Mouse (Mus musculus) thymus, postnatal 4 days (tissue): ENCODE results near the gene P2rx6.
"Not testable (repeated sequence)": the region's sequence is repeated elsewhere in the genome, so short reads cannot be mapped to it uniquely, and the experiment has no call there.

Experiments used
- DNase-seq: peaks from one replicate; pipeline ENCODE4 v3.0.0; 2021

P2rx6 gene

DNA sequence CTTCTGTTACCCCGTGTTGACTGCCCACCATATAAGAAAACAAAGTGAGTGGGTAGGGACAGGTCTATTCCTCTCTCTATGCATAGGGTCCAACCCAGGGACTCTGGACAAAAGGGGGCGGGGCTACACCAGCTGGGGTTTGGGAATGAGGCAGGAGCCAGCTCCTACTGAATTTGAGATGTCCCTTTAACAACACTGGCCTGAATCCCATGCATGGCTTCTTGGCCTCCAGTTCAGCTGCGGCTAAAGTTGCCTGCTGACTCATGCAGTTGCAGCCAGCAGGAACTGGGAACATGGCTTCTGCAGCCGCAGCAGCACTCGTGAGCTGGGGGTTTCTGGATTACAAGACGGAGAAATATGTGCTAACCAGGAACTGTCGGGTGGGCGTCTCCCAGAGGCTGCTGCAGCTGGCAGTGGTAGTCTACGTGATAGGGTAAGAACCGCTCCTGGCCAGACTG, at the start of gene P2rx6:
TSS of gene P2rx6 (plus strand) at position 135 of the 458 bp plus-strand sequence.
- no peak for DNase-seq

DNA sequence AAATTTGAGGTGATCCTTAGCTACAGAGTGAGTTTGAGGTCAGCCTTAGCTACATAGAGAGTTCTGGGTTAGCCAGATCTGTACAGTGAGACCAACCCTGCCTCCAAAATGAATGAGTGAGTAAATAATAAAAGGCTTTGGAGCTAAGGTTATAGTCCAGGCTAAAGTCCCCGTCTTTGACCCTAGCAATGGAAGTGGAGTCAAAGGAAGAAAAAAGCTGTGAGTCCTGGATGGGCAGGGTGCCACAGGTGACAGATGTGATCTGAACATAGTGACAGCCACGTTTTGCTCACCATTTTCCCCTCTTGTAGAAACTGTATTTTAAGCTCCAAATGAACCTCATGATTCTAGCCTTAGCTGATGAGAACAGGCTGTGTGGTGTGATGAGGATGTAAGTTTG, 42.8 kb upstream of the P2rx6 start:
- DNase-seq = no peak

- DNase-seq = no peak
Observed at GRCm38 (mm10) chr16:17524156-17524555, 37.5 kb upstream of the P2rx6 start.

- DNase-seq = no peak
Observed at GRCm38 (mm10) chr16:17525524-17525923, 36.2 kb upstream of the P2rx6 start.

DNA sequence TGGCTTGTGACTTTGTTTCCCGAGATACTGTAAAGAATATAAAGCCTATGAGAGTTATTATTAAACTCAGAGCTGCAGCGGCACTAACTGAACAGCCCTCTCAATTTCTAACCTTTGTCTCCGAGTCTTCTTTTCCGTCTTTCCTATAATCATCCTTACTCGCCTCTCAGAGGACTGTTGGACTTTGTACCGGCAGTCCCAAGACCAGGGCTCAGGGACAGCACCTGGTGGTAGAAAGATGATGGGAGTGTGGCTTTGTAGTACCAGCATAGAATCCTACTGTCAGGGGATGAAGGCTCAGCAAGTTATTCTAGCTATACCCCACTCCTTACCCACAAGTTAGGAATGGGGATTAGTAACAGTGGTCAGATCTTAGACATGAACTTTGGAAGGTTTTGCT, 35.5 kb upstream of the P2rx6 start:
- no peak for DNase-seq

DNA sequence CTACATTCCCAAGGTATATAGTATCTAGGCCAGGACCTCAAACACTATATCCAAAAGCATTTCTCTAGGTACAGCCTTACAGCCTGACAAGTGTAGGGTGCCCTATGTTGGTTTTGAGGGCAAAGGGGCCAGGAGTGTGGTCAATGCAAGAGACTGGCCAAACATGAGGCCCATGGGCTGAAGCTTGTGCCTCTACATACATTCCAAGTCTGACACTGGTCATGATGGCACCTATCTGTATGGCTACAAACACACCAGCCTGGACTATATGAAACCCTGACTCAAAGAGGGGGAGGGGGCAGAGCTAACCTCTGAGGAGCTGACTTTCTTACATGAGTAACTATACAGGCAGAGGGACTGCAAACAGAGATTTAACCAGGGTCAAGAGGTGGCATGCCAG, 34.1 kb upstream of the P2rx6 start:
- DNase-seq = no peak

DNA sequence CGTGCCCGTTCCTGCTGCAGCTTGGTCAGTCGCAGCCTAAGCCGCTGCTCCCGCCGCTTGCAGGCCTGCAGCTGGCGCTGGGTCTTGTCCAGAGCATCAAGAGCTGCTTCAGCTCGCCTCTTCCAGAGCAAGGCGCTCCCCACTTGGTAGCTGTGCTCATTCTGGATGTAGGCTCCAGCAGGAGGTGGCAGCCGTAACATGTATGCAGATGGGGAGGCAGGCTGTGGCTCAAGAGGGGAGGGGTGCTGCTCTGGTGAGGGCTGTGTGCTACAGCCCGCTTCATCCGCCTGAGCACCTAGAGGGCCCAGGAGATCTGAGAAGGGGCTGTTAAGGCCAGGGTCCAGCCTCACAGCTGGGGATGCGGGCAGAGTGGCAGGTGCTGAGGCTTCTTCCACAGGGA, 33.4 kb upstream of the P2rx6 start:
- no peak for DNase-seq

DNA sequence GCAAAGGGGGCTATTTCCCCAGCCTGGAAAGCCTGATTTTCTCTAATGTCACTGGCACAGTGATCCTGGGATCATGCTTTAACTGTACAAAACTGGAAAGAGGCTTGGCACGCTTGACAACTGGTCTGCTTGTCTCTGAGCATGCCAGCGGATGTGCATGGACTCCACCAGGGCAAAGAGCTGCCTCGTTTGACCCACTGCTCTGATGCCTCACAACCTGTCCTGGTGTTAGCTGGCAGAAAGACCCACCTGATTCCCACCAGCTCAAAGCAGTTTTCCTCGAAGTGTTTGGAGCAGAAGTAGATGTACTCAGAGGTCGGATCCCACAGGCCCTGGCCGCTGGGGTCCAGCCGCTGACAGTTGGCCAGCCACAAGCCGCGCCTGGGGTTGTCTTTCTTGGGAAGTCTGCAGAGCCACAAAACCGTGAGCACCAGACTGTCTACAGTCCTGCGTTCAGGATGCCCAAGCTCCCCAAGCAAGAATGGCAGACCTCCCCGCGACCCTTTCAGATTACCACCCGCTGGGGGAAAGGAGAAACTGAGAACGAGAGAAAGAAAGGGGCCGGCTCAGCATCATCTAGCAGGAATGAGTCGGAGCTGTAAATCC, 31.6 kb upstream of the P2rx6 start:
- no peak for DNase-seq

GRCm38 (mm10) chr16:17530640-17531288, 30.9 kb upstream of the P2rx6 start, which contains the start of gene Thap7:
Gene Thap7, minus strand, starts transcription at chr16:17531136.
- peak; percentile 98 for DNase-seq

GRCm38 (mm10) chr16:17532271-17532670, 29.4 kb upstream of the P2rx6 start:
- DNase-seq = no peak

- no peak for DNase-seq
Observed at GRCm38 (mm10) chr16:17532676-17533329, 28.9 kb upstream of the P2rx6 start.

GRCm38 (mm10) chr16:17536584-17536983, 25.1 kb upstream of the P2rx6 start:
- DNase-seq = peak; percentile 61

DNA sequence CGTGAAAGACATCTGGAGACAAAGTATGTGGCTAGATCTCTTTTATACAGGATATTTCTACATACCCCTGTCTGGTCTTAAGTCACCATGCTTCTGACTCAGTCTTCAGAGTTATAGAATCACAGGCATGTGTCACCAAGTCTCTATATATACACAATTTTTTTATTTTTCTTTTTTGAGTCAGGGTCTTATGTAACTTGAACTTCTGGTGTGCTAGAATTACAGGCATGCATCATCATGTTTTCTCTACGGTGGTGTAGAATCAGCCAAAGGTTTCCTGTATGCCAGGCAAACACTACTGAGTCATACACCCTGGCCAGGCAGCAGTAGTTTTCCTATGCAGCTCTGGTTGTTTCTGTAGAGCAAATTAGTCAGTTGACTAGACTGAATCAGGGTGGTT, 19.1 kb upstream of the P2rx6 start:
- DNase-seq = no peak

DNA sequence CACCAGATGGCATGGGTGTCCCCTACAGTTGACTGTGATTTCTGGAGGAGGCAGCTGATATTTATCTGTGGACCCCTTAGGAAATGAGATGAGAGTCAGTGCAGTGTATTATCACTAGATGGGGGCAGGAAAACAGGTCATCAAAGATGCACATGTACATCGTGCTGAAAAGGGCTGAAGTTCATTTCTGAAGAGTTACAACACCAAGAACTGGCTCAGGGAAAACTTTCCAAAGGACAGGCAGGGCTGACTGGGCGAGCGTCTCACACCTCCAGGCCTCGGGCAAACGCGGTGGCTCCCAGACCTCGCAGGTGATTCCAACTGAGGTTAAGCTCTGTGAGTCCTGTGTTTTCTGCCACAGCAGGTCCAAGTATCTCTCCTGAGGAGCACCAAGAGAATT, 8.8 kb upstream of the P2rx6 start:
- DNase-seq = no peak

GRCm38 (mm10) chr16:17553910-17554685, 7.6 kb upstream of the P2rx6 start:
- peak; percentile 67 for DNase-seq

DNA sequence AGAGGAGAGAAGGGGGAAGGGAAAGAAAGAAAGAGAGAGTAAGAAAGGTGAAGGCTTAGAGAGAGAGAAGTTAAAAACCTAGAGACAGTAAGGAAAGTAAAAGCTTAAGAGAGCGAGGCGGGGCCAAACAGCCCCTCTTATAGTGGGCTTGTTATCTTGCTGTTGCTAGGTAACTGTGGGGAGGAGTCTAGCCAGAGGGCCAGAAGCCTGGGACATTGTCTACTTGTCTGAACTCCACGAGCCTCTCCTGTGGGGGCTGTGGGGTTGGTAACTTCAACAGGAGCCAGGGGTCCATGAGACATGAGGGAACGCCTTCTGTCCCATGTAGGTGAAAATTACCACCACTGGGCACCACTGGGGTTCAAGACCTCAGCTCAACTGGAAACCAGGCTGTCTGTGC, 7.0 kb upstream of the P2rx6 start:
- not testable (repeated sequence) for DNase-seq

DNA sequence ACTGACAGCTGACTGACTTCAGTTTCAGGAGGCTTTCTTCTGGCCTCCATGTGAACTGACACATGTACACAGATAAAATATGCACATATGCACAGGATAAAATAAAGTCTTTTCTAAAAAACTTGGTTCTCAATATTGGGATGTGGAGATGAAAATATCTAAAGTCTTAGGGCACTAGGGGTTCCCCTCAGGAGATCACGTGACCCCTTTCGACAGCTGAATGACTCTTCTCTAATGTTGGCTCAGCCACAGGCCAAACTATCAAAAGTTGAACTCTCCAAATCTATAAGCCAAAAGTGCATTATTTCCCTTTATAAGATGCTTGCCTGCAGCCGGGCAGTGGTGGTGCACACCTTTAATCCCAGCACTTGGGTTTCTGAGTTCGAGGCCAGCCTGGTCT, 5.5 kb upstream of the P2rx6 start:
- no peak for DNase-seq

DNA sequence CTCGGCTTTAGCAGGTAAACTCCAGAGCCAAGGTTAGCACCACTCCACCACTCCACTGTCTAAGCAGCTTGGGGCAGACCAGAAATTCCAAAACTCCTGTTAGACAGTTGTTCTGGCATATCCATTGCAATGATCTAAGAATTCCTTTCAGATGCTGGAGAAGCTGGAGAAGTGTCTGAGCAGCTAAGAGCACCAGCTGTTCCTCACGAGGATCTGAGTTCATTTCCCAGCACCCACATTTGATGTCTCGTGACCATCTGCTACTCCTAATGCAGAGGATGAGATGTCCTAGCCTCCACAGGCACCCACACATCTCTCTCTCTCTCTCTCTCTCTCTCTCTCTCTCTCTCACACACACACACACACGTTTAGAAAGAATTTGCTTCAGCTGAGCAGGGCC, 4.8 kb upstream of the P2rx6 start:
- no peak for DNase-seq

GRCm38 (mm10) chr16:17557947-17558480, 3.7 kb upstream of the P2rx6 start:
- DNase-seq = peak; percentile 75

GRCm38 (mm10) chr16:17558811-17559210, 2.9 kb upstream of the P2rx6 start:
- peak; percentile 27 for DNase-seq

DNA sequence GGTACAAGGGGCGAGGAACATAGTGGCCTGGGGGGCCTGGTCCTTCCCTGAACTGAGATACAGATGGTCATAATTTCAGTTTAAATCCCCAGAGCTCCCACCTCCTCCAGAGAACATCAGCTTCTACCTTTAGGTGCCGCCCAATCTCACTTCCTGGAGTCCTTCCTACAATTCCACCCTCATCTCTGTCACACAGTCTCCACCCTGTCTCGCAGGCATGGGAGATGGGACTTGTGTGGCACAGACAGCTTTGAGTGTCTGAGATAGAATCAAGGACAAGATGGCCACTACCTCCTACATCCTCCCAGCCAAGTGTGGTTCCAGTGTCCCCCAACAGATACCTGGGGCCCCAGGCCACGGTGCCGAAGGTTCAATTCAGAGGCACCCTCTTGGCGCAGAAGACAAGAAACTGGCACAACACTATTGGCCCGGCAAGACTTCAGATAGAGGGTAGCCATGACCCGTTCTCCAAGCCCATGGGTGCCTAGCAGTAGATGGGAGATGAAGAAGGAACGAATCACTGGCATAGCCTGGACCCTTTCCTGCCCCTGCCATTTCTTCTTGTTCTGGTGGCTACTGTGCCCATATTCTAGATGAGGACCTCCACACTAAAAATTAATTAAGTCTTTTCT, 2.2 kb upstream of the P2rx6 start:
- DNase-seq = no peak

GRCm38 (mm10) chr16:17561128-17561750, 446 bp upstream of the P2rx6 start, which contains the start of gene Lrrc74b:
Gene Lrrc74b, minus strand, starts transcription at chr16:17561247.
- no peak for DNase-seq
